Mouse (Mus musculus): Measurements from ENCODE around the gene Unc13b. TPM values are rescaled to one million over a fixed set of nuclear protein-coding genes. Genes with fewer than 3 reads are reported as not detected.

Unc13b gene
- polyA plus RNA-seq, 1 experiment, result 0.92 TPM

GRCm38 (mm10) chr4:43036356-43036755 lies 22.4 kb upstream of the Unc13b start:
- peaks cover 1% of the 10 kb centered on the region; the same call in 1 of the 2 replicates for H3K36me3 ChIP-seq (ENCODE audit: control insufficient read depth, insufficient read depth, low read length)
- H3K27ac ChIP-seq (ENCODE audit: insufficient read depth, low read length), result no peak overlapping the region
- 98% methylated on average over 10 of the region's 10 CpGs for WGBS
- no peaks in the 10 kb centered on the region for H3K27me3 ChIP-seq (ENCODE audit: control insufficient read depth, insufficient read depth, low read length)
- DNase-seq (ENCODE audit: low read depth in 1 of 2, low spot score in 2 of 2), result no peak
- TF ChIP-seq CTCF (IDR thresholded peaks at IDR 0.05; ENCODE audit: extremely low read depth, insufficient read depth, insufficient read length, insufficient replicate concordance) (no peak), POLR2A (IDR thresholded peaks at IDR 0.05; ENCODE audit: low read depth, low read length) (no peak)
- H3K4me1 ChIP-seq (ENCODE audit: control insufficient read depth, insufficient read depth, insufficient read length), result peaks cover 18% of the 10 kb centered on the region; the same call in 1 of the 2 replicates
- H3K4me3 ChIP-seq (ENCODE audit: extremely low read depth, insufficient read depth, insufficient read length), result no peak overlapping the region

- H3K27me3 ChIP-seq (ENCODE audit: control insufficient read depth, insufficient read depth, low read length), result no peaks in the 10 kb centered on the region
- peaks cover 17% of the 10 kb centered on the region; the same call in 1 of the 2 replicates for H3K4me1 ChIP-seq (ENCODE audit: control insufficient read depth, insufficient read depth, insufficient read length)
- peaks cover 1% of the 10 kb centered on the region; the same call in 1 of the 2 replicates for H3K36me3 ChIP-seq (ENCODE audit: control insufficient read depth, insufficient read depth, low read length)
- TF ChIP-seq POLR2A (IDR thresholded peaks at IDR 0.05; ENCODE audit: low read depth, low read length), result no peak
- TF ChIP-seq CTCF (IDR thresholded peaks at IDR 0.05; ENCODE audit: extremely low read depth, insufficient read depth, insufficient read length, insufficient replicate concordance), result no peak
- H3K4me3 ChIP-seq (ENCODE audit: extremely low read depth, insufficient read depth, insufficient read length), result no peak overlapping the region
- H3K27ac ChIP-seq (ENCODE audit: insufficient read depth, low read length), result no peak overlapping the region
- 48% methylated on average over 4 of the region's 4 CpGs for WGBS
- DNase-seq (ENCODE audit: low read depth in 1 of 2, low spot score in 2 of 2), result no peak
Observed at GRCm38 (mm10) chr4:43037860-43038566, 20.7 kb upstream of the Unc13b start.

- H3K4me3 ChIP-seq (ENCODE audit: extremely low read depth, insufficient read depth, insufficient read length), result peak overlapping the region; percentile 15; the same call in 1 of the 2 replicates
- DNase-seq (ENCODE audit: low read depth in 1 of 2, low spot score in 2 of 2), result no peak
- no peaks in the 10 kb centered on the region for H3K27me3 ChIP-seq (ENCODE audit: control insufficient read depth, insufficient read depth, low read length)
- H3K27ac ChIP-seq (ENCODE audit: insufficient read depth, low read length), result peak overlapping the region; percentile 30; the same call in 1 of the 2 replicates
- peaks cover 18% of the 10 kb centered on the region for H3K4me1 ChIP-seq (ENCODE audit: control insufficient read depth, insufficient read depth, insufficient read length)
- TF ChIP-seq CTCF (IDR thresholded peaks at IDR 0.05; ENCODE audit: extremely low read depth, insufficient read depth, insufficient read length, insufficient replicate concordance) (no peak), POLR2A (IDR thresholded peaks at IDR 0.05; ENCODE audit: low read depth, low read length) (no peak)
- H3K36me3 ChIP-seq (ENCODE audit: control insufficient read depth, insufficient read depth, low read length), result peaks cover 1% of the 10 kb centered on the region; the same call in 1 of the 2 replicates
- WGBS, result 67% methylated on average over 15 of the region's 15 CpGs
Observed at GRCm38 (mm10) chr4:43038567-43039495, 19.9 kb upstream of the Unc13b start.

- TF ChIP-seq POLR2A (IDR thresholded peaks at IDR 0.05; ENCODE audit: low read depth, low read length) (no peak), CTCF (IDR thresholded peaks at IDR 0.05; ENCODE audit: extremely low read depth, insufficient read depth, insufficient read length, insufficient replicate concordance) (no peak)
- 13% methylated on average over 11 of the region's 11 CpGs for WGBS
- Histone ChIP-seq H3K4me1 (ENCODE audit: control insufficient read depth, insufficient read depth, insufficient read length) (peaks cover 25% of the 10 kb centered on the region), H3K27ac (ENCODE audit: insufficient read depth, low read length) (peak overlapping the region; percentile 54), H3K4me3 (ENCODE audit: extremely low read depth, insufficient read depth, insufficient read length) (peak overlapping the region; percentile 63), H3K27me3 (ENCODE audit: control insufficient read depth, insufficient read depth, low read length) (no peaks in the 10 kb centered on the region), H3K36me3 (ENCODE audit: control insufficient read depth, insufficient read depth, low read length) (peaks cover 1% of the 10 kb centered on the region; the same call in 1 of the 2 replicates)
- DNase-seq (ENCODE audit: low read depth in 1 of 2, low spot score in 2 of 2), result no peak
Observed at GRCm38 (mm10) chr4:43039609-43040008, 19.1 kb upstream of the Unc13b start.

- WGBS, result under 1% methylated on average over 25 of the region's 25 CpGs
- no peaks in the 10 kb centered on the region for H3K27me3 ChIP-seq (ENCODE audit: control insufficient read depth, insufficient read depth, low read length)
- H3K27ac ChIP-seq (ENCODE audit: insufficient read depth, low read length), result peak overlapping the region; percentile 54
- H3K36me3 ChIP-seq (ENCODE audit: control insufficient read depth, insufficient read depth, low read length), result peaks cover 1% of the 10 kb centered on the region; the same call in 1 of the 2 replicates
- peak overlapping the region; percentile 63 for H3K4me3 ChIP-seq (ENCODE audit: extremely low read depth, insufficient read depth, insufficient read length)
- H3K4me1 ChIP-seq (ENCODE audit: control insufficient read depth, insufficient read depth, insufficient read length), result peaks cover 30% of the 10 kb centered on the region
- TF ChIP-seq POLR2A (IDR thresholded peaks at IDR 0.05; ENCODE audit: low read depth, low read length) (peak; percentile 68), CTCF (IDR thresholded peaks at IDR 0.05; ENCODE audit: extremely low read depth, insufficient read depth, insufficient read length, insufficient replicate concordance) (no peak)
- peak; percentile 91 to 95 for DNase-seq (ENCODE audit: low read depth in 1 of 2, low spot score in 2 of 2)
Observed at GRCm38 (mm10) chr4:43040114-43040572, 18.6 kb upstream of the Unc13b start.

GRCm38 (mm10) chr4:43040881-43041547 lies 17.7 kb upstream of the Unc13b start:
- DNase-seq (ENCODE audit: low read depth in 1 of 2, low spot score in 2 of 2), result no peak
- H3K4me1 ChIP-seq (ENCODE audit: control insufficient read depth, insufficient read depth, insufficient read length), result peaks cover 35% of the 10 kb centered on the region
- TF ChIP-seq POLR2A (IDR thresholded peaks at IDR 0.05; ENCODE audit: low read depth, low read length), result no peak
- no peak for TF ChIP-seq CTCF (IDR thresholded peaks at IDR 0.05; ENCODE audit: extremely low read depth, insufficient read depth, insufficient read length, insufficient replicate concordance)
- 78% methylated on average over 9 of the region's 9 CpGs for WGBS
- no peaks in the 10 kb centered on the region for H3K27me3 ChIP-seq (ENCODE audit: control insufficient read depth, insufficient read depth, low read length)
- H3K4me3 ChIP-seq (ENCODE audit: extremely low read depth, insufficient read depth, insufficient read length), result no peak overlapping the region
- peaks cover 1% of the 10 kb centered on the region; the same call in 1 of the 2 replicates for H3K36me3 ChIP-seq (ENCODE audit: control insufficient read depth, insufficient read depth, low read length)
- H3K27ac ChIP-seq (ENCODE audit: insufficient read depth, low read length), result 0 out of 2 replicates have a peak overlapping the region, but pooled peaks have one; percentile 25

Data from spleen, adult 2 months (tissue).